Mouse (Mus musculus): ENCODE data around the gene Npas3.

Npas3 gene

DNA sequence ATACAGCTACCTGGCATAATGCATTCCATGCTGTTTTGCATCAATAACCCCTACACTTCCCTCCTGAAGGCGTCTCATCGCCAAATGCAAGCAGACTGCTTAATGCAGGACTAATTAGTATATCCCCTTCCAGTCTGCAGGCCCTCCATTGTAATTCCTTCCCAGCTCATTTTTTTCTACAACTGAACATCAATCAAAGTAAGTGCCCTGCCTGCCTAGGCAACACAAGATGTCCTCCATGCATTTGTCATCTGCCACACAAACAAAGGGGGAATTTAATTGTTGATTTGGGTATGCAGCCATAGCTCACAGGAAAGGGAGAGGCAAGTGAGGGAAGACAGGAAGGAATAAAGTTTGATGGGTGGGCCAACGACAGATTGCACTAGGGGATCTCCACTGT lies 804.5 kb downstream of the Npas3 start:
- DNase-seq (ENCODE audit: low read depth, low spot score), result no peak

DNA sequence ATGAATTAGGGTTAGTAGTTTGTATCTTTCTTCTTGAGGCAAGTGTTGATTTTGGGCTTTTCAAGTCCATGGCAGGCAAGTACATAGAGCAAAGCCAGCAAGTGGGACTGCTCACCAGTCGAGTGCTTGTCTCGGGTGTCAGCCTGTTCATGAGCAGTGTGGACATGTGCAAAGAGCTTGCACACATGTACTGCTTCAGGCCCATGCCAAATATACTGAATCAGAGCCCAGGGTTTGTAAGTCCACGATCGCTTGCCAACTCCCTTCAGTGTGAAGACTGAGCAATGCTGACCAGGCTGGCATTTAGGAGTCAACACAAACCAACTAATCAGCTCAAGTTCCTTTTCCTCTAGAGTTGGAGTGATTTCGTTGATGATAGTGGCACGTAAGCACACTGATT lies 805.1 kb downstream of the Npas3 start:
- DNase-seq (ENCODE audit: low read depth, low spot score), result no peak

DNA sequence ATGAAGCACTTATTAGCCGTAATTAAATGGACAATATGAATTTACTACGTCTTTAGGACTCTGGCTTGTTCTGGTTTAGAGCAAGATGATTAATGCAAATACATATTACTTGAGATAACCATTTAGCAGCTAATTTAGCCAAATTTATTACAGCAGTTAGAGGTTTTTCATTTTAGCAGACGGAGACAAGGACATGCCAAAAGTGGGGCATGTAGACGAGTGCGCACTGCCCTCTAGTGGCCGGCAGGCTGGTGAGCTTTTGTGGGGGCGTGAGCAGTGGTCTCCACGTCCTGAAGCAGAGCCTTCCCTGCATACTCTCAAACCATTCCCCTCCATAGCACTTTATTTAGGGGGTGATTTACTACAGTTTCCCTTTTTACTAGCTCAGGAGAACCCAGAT lies 812.3 kb downstream of the Npas3 start:
- peak; percentile 73 for DNase-seq (ENCODE audit: low read depth, low spot score)

DNA sequence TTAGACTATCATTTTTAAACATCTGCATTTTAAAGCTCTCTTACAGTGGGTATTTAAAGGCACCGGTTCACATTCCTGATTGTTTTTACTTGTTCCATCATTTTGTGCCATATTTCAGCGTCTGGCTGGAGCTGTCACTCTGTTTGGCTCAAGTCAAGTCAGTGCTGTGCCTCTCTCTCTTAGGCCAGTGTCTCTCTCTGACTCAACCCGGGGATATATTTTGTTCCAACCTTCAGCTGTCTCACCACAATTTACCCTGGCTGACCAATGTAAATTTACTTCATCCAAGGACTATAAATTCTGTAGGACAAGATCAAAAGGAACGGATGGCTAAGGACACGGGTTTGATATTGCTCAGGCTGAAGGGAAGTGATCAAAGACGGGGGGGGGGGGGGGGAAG lies 812.7 kb downstream of the Npas3 start:
- no peak for DNase-seq (ENCODE audit: low read depth, low spot score)

DNA sequence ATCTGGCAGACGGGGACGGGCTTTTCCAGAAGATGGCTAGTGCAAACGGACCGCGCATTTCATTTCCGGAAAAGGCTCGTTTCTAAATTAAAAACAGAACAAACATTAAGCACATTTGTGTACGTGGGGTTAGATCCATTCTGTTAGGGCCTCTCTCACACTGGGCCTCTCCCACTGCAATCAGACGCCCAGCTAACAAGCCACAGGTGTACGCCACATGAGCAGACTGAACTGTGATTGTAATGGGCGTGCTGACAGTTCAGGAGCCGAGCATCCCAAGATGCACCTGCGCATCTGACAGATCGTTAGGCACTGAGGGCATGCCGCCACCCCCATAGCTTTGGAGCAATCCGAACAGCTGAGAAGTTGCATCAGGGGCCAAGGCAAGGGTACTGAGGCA lies 816.5 kb downstream of the Npas3 start:
- no peak for DNase-seq (ENCODE audit: low read depth, low spot score)

DNA sequence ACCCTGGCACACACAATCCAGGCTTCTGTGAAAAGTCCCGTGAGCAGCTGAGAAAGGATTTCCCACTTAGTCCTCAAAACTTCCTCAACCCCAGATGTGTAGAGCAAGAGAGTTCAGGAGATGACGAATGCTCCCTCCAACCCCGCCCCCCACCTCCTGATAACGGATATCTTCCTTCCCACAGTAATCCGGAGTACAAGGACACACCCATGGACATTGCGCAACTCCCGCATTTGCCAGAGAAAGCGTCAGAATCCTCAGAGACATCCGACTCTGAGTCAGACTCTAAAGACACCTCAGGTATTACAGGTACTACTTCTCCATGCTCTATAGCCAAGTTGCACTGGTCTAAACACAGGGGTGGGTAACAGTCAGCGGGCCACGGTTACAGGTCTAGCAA lies 817.1 kb downstream of the Npas3 start:
- no peak for DNase-seq (ENCODE audit: low read depth, low spot score)

DNA sequence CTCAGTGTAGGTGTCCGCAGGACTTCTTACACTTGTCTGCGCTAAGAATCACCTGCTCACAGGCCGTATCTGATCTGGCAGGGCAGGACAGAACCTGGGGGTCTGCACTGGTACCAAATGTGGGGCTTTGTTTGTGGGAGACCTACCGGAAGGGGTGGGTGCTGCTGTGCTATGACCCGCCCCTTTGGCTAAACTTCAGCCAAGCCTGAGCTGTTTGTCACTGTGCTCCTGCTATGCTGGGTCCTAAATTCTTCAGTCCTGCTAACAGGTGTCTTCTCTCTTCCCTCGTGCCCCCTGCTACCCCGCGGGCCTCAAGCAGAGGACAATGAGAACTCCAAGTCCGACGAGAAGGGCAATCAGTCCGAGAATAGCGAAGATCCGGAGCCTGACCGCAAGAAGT lies 818.9 kb downstream of the Npas3 start:
- no peak for DNase-seq (ENCODE audit: low read depth, low spot score)

DNA sequence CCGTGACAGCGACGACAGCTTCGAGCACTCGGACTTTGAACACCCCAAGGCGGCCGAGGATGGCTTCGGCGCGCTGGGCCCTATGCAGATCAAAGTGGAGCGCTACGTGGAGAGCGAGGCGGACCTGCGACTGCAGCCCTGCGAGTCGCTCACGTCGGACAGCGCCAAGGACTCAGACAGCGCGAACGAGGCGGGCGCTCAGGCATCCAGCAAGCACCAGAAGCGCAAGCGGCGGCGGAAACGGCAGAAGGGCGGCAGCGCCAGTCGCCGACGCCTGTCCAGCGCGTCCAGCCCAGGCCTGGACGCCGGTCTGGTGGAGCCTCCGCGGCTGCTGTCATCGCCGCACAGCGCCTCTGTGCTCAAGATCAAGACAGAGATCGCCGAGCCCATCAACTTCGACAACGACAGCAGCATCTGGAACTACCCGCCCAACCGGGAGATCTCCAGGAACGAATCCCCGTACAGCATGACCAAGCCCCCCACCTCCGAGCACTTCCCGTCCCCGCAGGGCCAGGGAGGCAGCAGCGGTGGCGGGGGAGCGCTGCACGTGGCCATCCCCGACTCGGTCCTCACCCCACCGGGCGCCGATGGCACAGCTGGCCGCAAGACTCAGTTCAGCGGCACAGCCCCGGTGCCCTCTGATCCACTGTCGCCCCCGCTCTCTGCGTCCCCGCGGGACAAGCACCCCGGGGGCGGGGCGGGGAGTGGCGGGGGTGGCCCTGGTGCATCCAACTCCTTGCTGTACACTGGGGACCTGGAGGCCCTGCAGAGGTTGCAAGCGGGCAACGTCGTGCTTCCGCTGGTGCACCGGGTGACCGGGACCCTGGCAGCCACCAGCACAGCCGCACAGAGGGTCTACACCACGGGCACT lies 819.6 kb downstream of the Npas3 start:
- DNase-seq (ENCODE audit: low read depth, low spot score), result no peak

DNA sequence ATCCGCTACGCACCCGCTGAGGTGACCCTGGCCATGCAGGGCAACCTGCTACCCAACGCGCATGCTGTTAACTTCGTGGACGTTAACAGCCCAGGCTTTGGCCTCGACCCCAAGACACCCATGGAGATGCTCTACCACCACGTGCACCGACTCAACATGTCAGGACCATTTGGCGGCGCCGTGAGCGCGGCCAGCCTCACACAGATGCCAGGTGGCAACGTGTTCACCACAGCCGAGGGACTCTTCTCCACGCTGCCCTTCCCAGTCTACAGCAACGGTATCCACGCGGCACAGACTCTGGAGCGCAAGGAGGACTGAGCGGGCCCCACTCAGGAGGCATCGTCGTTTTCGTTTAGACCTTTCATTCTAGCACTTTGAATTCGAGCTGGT lies 820.3 kb downstream of the Npas3 start:
- no peak for DNase-seq (ENCODE audit: low read depth, low spot score)

DNA sequence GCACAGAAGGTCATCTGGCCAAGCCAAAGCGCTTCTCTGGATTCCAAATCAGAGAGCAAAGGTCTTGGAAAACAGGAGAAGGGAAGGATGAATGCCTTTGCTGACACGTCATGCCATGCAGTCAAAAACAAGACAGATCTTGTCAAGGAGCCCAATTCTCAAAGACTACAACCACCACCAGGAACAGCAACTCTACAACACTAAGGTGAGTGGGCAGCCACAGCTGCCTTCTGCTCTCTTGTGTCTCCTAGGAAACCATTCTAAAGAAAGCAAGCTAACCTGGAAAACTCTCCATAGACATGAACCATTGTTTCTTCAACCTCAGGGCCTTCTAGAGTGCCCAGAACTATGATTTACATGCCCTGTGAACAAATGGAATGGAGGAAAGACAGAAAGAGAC lies 825.5 kb downstream of the Npas3 start:
- DNase-seq (ENCODE audit: low read depth, low spot score), result no peak

DNA sequence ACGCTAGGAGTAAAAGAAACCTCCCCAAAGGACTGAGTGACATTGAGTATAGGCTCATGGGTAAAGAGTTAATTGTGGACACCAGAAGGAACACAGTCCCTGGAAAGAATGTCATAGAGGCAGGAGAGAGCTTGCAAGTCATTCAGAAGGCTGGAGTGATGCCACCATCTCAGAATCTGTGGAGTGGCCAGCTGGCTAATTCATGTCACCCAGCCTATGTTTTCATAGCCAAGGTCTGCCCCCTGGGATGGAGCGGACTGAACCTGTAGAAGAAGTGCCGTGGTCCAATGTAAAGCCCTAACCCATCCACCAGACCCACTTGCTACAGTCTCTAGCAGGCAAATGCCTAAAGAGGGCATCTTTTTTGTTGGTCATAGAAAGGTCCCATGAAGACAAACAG lies 832.5 kb downstream of the Npas3 start:
- no peak for DNase-seq (ENCODE audit: low read depth, low spot score)

DNA sequence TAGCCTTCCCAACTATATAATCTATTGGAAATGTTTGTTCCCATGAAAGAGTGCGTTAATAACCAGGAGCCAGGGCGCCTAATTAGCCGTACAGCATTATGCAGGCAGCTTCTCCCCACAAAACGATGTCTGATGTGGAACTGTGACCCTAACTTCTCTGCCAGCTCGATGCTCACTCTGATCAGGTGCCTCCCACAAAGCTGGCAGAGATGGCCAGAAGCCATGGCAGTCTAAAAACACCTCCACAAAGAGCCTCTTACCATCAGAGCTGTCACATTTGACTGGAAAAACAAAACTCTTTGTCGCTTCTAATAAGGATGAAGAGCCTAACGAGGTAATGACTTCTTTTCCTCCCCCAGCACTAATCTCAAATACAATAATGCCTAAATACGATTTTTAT lies 845.3 kb downstream of the Npas3 start:
- no peak for DNase-seq (ENCODE audit: low read depth, low spot score)

DNA sequence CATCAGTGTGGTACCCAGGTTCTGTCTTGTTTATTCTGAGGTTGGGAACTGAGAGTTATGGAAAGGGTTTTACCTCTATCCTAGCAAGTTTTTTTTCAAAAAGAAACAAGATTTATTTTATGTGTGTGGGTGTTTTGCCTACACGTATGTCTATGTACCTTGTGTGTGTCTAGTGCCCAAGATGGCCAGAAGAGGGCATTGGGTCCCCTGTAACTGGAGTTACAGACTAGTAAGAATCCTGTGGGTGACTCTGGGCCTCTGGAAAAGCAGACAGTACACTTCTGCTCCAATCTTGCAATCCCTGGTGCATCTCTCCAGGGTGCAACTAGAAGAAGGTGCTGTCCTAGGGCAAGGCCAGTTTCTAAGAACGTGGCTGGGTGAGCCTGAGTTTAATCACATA lies 848.0 kb downstream of the Npas3 start:
- DNase-seq (ENCODE audit: low read depth, low spot score), result no peak

DNA sequence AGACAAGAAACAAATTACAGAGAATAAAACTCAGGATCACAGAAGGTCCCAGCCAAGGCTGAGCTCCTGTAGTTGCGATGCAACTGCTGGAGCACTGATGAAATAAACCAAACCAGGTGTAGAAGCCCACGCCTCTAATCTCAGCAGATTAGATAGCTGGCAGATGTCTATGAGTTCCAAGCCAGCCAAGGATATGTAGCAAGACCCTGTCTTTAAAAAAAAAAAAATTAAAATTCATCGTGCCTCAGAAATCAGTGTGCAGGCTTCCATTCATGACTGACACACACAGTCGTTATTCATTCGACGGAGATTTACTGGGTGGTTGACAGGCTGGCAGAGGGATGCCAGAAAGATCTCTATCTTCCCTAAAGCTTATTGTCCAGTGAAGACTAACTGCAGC lies 849.7 kb downstream of the Npas3 start:
- no peak for DNase-seq (ENCODE audit: low read depth, low spot score)

DNA sequence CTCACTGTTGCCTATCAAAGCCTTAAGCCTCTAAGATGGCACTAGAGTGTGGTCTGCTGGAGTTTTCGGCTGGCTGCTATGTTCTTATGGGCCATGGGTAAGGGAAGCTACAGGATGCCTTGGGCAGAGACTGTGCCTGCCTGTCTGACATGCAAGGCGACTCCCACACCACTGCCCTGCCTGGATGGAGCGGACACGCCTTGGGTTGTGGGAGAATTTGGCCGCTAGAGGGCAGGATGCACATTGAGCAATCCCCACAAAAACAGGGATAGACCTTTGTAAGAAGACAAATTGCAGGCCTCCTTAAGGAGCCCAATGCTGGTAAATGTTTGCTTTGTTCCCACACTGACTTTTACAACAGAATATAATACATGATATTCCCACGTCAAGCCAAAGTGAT lies 850.3 kb downstream of the Npas3 start:
- no peak for DNase-seq (ENCODE audit: low read depth, low spot score)

DNA sequence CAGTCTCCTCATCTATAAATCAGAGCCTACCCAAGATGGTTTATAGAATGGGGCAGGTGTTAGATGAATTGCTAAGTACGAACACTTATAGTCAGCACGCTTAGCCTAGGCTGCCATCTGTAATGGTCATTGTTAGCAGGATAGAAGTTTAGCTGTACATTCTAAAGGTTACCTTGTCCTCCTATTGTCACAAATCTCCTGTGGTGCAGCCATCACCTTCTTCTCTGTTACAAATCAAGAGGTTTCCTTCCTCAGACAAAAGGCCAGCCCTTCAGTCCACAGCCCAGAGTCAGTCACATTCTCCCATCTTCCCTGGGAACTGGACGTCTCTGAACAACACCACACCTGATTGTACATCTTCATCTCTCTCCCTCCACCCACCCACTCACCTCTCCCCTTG lies 851.0 kb downstream of the Npas3 start:
- DNase-seq (ENCODE audit: low read depth, low spot score), result no peak

DNA sequence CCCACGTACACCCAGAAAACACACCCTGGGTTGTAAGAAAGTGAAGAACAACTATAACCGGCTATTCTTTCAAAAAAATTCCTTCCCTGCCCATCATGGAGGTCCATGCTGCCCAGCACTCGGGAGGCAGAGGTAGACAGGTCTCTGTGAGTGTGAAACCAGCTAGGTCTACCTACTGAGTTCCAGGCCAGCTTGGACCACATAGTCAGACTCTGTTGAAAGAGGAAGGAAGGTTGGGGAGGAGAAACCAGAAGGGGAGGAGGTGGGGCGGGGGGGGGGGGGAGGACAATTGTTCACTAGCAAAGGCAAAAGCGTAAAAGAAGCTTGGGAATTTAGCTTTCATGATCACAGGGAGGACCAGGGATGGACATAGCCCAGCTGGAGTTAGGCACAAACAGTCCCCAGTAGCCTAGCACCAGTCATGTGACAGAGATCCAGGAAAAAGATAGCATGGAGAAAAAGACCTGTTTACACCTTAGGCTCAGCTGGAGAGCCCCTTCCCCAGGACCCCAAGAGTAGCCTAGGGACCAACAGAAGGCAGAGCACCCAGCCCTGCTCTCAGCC lies 852.9 kb downstream of the Npas3 start:
- DNase-seq (ENCODE audit: low read depth, low spot score), result no peak

DNA sequence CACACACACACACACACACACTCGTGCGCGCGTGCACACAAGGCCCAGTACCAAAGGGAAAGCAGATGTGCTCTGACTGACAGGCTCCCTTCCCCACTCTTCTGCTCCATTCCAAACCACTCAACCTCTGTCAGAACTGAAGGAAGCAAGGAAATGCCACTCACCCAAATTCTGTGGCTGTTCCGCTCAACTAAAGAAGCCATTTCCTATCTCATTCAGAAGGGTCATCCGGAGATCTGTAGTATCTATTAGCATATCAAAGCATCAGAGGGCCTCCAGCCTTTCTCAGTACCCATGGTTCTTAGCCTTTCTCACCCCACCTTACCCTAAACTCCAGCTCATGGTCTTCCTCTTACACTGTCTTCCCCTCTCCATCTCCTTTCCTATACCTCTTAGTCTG lies 854.0 kb downstream of the Npas3 start:
- DNase-seq (ENCODE audit: low read depth, low spot score), result no peak

DNA sequence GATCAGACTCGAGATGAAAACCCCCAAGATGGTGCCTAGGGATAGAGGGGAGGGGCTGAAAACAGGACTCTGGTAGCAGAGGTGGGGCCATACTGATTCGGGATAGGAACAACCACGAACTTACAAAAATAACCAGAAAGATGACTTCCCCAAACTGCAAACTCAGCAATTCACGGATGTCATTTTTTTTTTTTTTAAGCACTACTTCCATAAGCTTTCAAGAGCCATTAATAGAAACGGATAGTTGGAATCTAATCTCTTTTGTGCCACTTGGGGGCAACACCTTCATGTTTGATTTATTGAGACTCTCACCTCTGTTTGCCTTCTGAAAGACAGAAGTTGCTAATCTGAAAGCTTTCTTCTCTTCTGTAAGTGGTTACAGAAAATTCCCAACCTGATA lies 857.1 kb downstream of the Npas3 start:
- peak; percentile 43 for DNase-seq (ENCODE audit: low read depth, low spot score)

DNA sequence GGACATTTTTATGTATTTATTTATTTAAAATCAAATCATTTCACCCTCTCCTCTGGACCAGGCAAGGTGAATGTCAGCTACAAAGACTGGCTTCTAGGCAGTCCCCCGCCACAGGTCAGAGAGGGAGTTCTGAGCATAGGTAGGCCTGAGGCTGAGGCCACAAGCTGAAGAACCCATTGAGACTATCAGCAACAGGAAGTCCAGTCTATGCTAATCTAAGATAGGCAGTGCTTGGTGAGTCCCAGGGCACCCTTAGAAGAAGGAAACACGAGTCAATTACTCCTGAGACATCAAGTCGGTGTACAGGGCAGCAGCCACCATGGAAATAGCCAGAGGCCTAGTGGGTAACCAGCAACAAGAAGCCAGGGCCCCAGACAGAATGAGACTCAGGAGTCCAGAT lies 857.5 kb downstream of the Npas3 start:
- no peak for DNase-seq (ENCODE audit: low read depth, low spot score)

DNA sequence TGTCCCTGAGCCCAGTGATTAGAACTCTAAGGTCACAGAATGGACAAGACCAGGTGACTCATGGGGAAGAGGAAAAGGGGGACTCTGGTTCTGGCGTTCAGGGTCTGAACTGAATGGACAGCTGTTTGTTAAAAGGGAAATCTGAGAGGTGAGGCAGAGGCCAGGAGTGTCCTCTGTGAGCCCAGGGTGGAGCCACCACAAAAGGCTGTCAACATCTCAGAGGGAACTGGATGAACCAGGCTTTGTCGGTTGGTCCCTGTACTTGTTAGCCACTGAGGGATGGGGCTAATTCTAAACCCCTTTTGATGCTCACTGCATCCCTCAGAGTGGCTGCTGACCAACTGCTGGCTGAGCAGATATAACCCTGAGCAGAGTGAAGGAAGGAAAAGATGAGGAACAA lies 861.9 kb downstream of the Npas3 start:
- DNase-seq (ENCODE audit: low read depth, low spot score), result no peak

DNA sequence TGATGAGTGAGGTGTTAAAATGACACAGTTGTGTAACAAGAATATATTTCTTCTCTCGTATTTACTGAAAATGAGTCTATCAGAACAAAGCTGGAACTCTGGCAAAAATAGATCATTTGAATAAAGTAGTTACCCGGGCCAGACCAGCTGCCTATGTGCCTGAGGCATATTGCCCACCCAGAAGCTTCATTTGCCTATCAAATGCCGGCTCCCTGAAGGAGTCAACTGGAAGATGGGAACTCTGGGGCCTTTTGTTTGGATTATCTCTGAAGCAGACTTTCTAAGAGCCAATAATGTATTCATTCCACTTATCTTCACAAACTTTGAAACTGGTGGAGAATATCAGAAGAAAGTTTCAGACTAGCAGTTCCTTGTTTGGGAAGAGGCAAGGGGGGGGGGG lies 862.5 kb downstream of the Npas3 start:
- no peak for DNase-seq (ENCODE audit: low read depth, low spot score)

DNA sequence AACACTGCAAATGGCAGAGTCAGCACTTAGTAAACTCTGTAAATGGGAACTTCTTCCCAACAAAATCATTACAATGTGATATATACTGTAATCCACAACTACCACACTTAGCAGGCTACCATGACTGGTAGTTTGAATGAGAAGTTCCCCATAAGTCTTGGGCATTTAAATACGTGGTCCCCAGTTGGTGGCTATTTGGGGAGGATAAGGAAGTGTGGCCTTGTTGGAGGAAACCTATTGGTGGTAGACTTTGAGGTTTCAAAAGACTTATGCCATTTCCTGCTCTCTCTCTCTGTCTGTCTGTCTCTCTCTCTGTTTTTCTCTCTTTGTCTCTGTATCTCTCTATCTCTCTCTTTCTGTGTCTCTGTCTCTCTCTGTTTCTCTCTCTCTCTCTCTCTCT lies 871.9 kb downstream of the Npas3 start:
- no peak for DNase-seq (ENCODE audit: low read depth, low spot score)

DNA sequence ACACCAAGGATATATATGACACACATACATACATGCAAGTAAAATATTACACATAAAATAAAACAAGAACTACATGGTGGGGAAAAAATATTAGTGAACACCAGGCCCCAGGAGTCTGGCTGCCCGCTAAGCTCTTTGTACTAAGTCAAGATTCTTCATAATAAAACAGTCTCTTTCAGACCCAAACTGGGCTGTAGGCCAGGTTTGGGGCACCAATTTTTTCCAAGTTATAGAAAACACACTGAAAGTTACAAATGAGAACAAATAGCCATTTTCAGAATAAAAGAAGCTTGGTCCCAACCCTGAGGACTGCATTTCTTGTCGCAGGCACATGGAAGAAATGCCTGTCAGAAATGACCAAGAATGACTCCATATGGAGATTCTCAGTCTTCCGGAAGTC lies 872.8 kb downstream of the Npas3 start:
- no peak for DNase-seq (ENCODE audit: low read depth, low spot score)
